Mouse (Mus musculus) brown adipose tissue, adult 24 weeks (tissue): ENCODE results near the gene L3hypdh. TPM values are rescaled to one million over a fixed set of nuclear protein-coding genes. Genes with fewer than 3 reads are reported as not detected.
"Not testable (repeated sequence)": the region's sequence is repeated elsewhere in the genome, so short reads cannot be mapped to it uniquely, and the experiment has no call there.

Source experiments
- H3K27ac ChIP-seq: fragments of 200-500 bp; replicated peaks from 2 replicates; pipeline ENCODE4 v1.5.1; 2012; ENCODE audit warnings: low read depth, mild to moderate bottlenecking, low read length
- H3K4me1 ChIP-seq: fragments of 200-500 bp; 2 replicates; pipeline ENCODE4 v1.6.1; 2012; ENCODE audit warnings: low read length, mixed read lengths; ENCODE audit not compliant: control insufficient read depth, insufficient read depth, insufficient read length
- H3K4me3 ChIP-seq: fragments of 200-500 bp; 2 replicates; pipeline ENCODE4 v1.5.1; 2012; ENCODE audit warnings: low read depth, mild to moderate bottlenecking, low read length, moderate library complexity; ENCODE audit not compliant: insufficient read depth
- polyA plus RNA-seq: library from polyadenylated mRNA; stranded (reverse); fragments of >200 nt; gene quantifications from 2 replicates; pipeline ENCODE4 v1.2.4, GENCODE M21; 2012; ENCODE audit not compliant: missing spikeins, insufficient read depth, insufficient read length

Gene L3hypdh
- polyA plus RNA-seq, 1 experiment, result 50.1 TPM

GRCm38 (mm10) chr12:72081961-72082360, 3.3 kb downstream of the L3hypdh start:
- Histone ChIP-seq H3K27ac (no peak overlapping the region), H3K4me3 (no peak overlapping the region), H3K4me1 (peaks cover 6% of the 10 kb centered on the region; the same call in 1 of the 2 replicates)

GRCm38 (mm10) chr12:72078248-72078647, 7.0 kb downstream of the L3hypdh start:
- Histone ChIP-seq H3K27ac (peak overlapping the region; percentile 31), H3K4me3 (no peak overlapping the region), H3K4me1 (0 out of 2 replicates have a peak, but pooled peaks cover 2% of the 10 kb centered on the region)

- Histone ChIP-seq H3K4me3 (peak within 1 kb of the TSS; percentile 61), H3K4me1 (no peaks in the 10 kb centered on the region; the same call in 1 of the 2 replicates), H3K27ac (no peak within 1 kb of the TSS)
Measured at GRCm38 (mm10) chr12:72070327-72071269, 14.6 kb downstream of the L3hypdh start, which contains the start of gene Gpr135. Gpr135 (minus strand) TSS chr12:72071125.

- H3K27ac ChIP-seq, result no peak overlapping the region
Measured at GRCm38 (mm10) chr12:72069626-72070326, 15.5 kb downstream of the L3hypdh start.

GRCm38 (mm10) chr12:72057780-72058179, 27.5 kb downstream of the L3hypdh start:
- H3K27ac ChIP-seq, result no peak overlapping the region
- H3K4me1 ChIP-seq, result no peaks in the 10 kb centered on the region
- H3K4me3 ChIP-seq, result no peak overlapping the region

More at GRCm38 (mm10) chr12:72069626-72070326, 15.5 kb downstream of the L3hypdh start:
- Histone ChIP-seq H3K4me1 (no peaks in the 10 kb centered on the region; the same call in 1 of the 2 replicates), H3K4me3 (peak overlapping the region; percentile 51)

GRCm38 (mm10) chr12:72053851-72054250, 31.4 kb downstream of the L3hypdh start:
- no peak overlapping the region for H3K4me3 ChIP-seq
- H3K27ac ChIP-seq, result no peak overlapping the region
- H3K4me1 ChIP-seq, result no peaks in the 10 kb centered on the region

GRCm38 (mm10) chr12:72053303-72053702, 31.9 kb downstream of the L3hypdh start:
- Histone ChIP-seq H3K27ac (no peak overlapping the region), H3K4me3 (no peak overlapping the region), H3K4me1 (no peaks in the 10 kb centered on the region)

- Histone ChIP-seq H3K4me3 (no peak overlapping the region), H3K27ac (no peak overlapping the region), H3K4me1 (no peaks in the 10 kb centered on the region)
Measured at GRCm38 (mm10) chr12:72052571-72052970, 32.7 kb downstream of the L3hypdh start.

- Histone ChIP-seq H3K27ac (no peak overlapping the region), H3K4me1 (no peaks in the 10 kb centered on the region), H3K4me3 (no peak overlapping the region)
Measured at GRCm38 (mm10) chr12:72050821-72051220, 34.4 kb downstream of the L3hypdh start.

- not testable (repeated sequence) for H3K4me3 ChIP-seq, H3K27ac ChIP-seq, H3K4me1 ChIP-seq
Measured at GRCm38 (mm10) chr12:72050156-72050555, 35.1 kb downstream of the L3hypdh start.

- no peaks in the 10 kb centered on the region for H3K4me1 ChIP-seq
- H3K4me3 ChIP-seq, result no peak overlapping the region
- no peak overlapping the region for H3K27ac ChIP-seq
Measured at GRCm38 (mm10) chr12:72047513-72047912, 37.7 kb downstream of the L3hypdh start.

GRCm38 (mm10) chr12:72041238-72041637, 44.0 kb downstream of the L3hypdh start:
- Histone ChIP-seq H3K4me1 (no peaks in the 10 kb centered on the region), H3K4me3 (no peak overlapping the region), H3K27ac (no peak overlapping the region)

GRCm38 (mm10) chr12:72039501-72039900, 45.7 kb downstream of the L3hypdh start:
- no peak overlapping the region for H3K27ac ChIP-seq
- no peak overlapping the region for H3K4me3 ChIP-seq
- H3K4me1 ChIP-seq, result no peaks in the 10 kb centered on the region

GRCm38 (mm10) chr12:72038866-72039265, 46.4 kb downstream of the L3hypdh start:
- H3K4me1 ChIP-seq, result no peaks in the 10 kb centered on the region
- no peak overlapping the region for H3K4me3 ChIP-seq
- H3K27ac ChIP-seq, result no peak overlapping the region

GRCm38 (mm10) chr12:72037049-72037448, 48.2 kb downstream of the L3hypdh start:
- H3K27ac ChIP-seq, result no peak overlapping the region
- H3K4me3 ChIP-seq, result no peak overlapping the region
- no peaks in the 10 kb centered on the region for H3K4me1 ChIP-seq
